Mouse (Mus musculus) bone marrow, adult 2 months (tissue): Measurements from ENCODE around the gene Fbxl3.

ENCODE experiments used
- CTCF ChIP-seq: fragments of 200-500 bp; IDR thresholded peaks from 2 replicates; pipeline ENCODE4 v1.5.1; 2011; ENCODE audit warnings: low read length, control low read depth; ENCODE audit not compliant: control insufficient read depth, insufficient read depth
- POLR2A ChIP-seq: fragments of 200-500 bp; IDR thresholded peaks from 2 replicates; pipeline ENCODE4 v1.6.1; 2011; ENCODE audit warnings: low read depth, mild to moderate bottlenecking, control low read depth, low read length, borderline replicate concordance; ENCODE audit not compliant: control insufficient read depth

- TF ChIP-seq CTCF, result no peak
- TF ChIP-seq POLR2A, result no peak
Observed at GRCm38 (mm10) chr14:103034076-103034475, 65.3 kb downstream of the Fbxl3 start.
